ENCODE assay signal across 16 mouse cellular contexts in genomic region chr17:93312640-93313309, GRCm38 (mm10).
A peak's percentile ranks its signal among the peaks of the same experiment; 100 is the strongest.
DNase-seq lines count a peak whose midpoint lies in the region; ATAC-seq lines count a peak whose summit lies in the region.
"Had no signal": no experiment of that assay in that cellular context is flagged by ENCODE, and none has a peak within 500 bp of the region (broad histone marks: within the 10 kb centered on the region; RNA-seq: fewer than 3 reads in every experiment).

No protein-coding gene starts in this region.

- no peaks in the 10 kb centered on the region for H3K9me3 ChIP-seq in midbrain, embryonic 11.5 days (ENCODE audit: control insufficient read depth, low read length)
- no peaks in the 10 kb centered on the region for H3K9me3 ChIP-seq in midbrain, embryonic 10.5 days (replicated peaks)
- H3K9me3 ChIP-seq in forebrain, embryonic 15.5 days: no peaks in the 10 kb centered on the region
- no peaks in the 10 kb centered on the region for H3K9me3 ChIP-seq in hindbrain, embryonic 16.5 days (ENCODE audit: control insufficient read depth, low read length)
- H3K9me3 ChIP-seq in neural tube, embryonic 13.5 days: no peaks in the 10 kb centered on the region
- H3K9me3 ChIP-seq in heart, embryonic 12.5 days (replicated peaks): no peaks in the 10 kb centered on the region

- H3K36me3 ChIP-seq in midbrain, embryonic 11.5 days (ENCODE audit: control insufficient read depth, insufficient read depth, low read length): no peaks in the 10 kb centered on the region
- no peaks in the 10 kb centered on the region for H3K36me3 ChIP-seq in midbrain, embryonic 10.5 days
- no peaks in the 10 kb centered on the region for H3K36me3 ChIP-seq in forebrain, embryonic 15.5 days
- H3K36me3 ChIP-seq in hindbrain, embryonic 16.5 days (ENCODE audit: control insufficient read depth, insufficient read depth, low read length): no peaks in the 10 kb centered on the region
- no peaks in the 10 kb centered on the region for H3K36me3 ChIP-seq in neural tube, embryonic 13.5 days
- no peaks in the 10 kb centered on the region for H3K36me3 ChIP-seq in heart, embryonic 12.5 days

- H3K4me3 ChIP-seq in midbrain, embryonic 11.5 days (ENCODE audit: low read depth, low read length): no peak overlapping the region
- no peak overlapping the region for H3K4me3 ChIP-seq in midbrain, embryonic 10.5 days
- no peak overlapping the region for H3K4me3 ChIP-seq in forebrain, embryonic 15.5 days
- no peak overlapping the region for H3K4me3 ChIP-seq in hindbrain, embryonic 16.5 days (ENCODE audit: low read length)
- H3K4me3 ChIP-seq in neural tube, embryonic 13.5 days: no peak overlapping the region
- no peak overlapping the region for H3K4me3 ChIP-seq in heart, embryonic 12.5 days

- peaks cover 5% of the 10 kb centered on the region; the same call in 1 of the 2 replicates for H3K4me1 ChIP-seq in midbrain, embryonic 11.5 days (ENCODE audit: control insufficient read depth, insufficient read depth, low read length)
- peaks cover 22% of the 10 kb centered on the region for H3K4me1 ChIP-seq in midbrain, embryonic 10.5 days
- H3K4me1 ChIP-seq in forebrain, embryonic 15.5 days: peaks cover 10% of the 10 kb centered on the region; the same call in 1 of the 2 replicates
- peaks cover 6% of the 10 kb centered on the region for H3K4me1 ChIP-seq in hindbrain, embryonic 16.5 days (ENCODE audit: control insufficient read depth, insufficient read depth, low read depth, low read length)
- peaks cover 25% of the 10 kb centered on the region for H3K4me1 ChIP-seq in neural tube, embryonic 13.5 days (replicated peaks)
- H3K4me1 ChIP-seq in heart, embryonic 12.5 days (replicated peaks): no peaks in the 10 kb centered on the region

- no peak overlapping the region for H3K9ac ChIP-seq in midbrain, embryonic 11.5 days (ENCODE audit: low read length)
- no peak overlapping the region for H3K9ac ChIP-seq in forebrain, embryonic 15.5 days (replicated peaks)
- no peak overlapping the region for H3K9ac ChIP-seq in hindbrain, embryonic 16.5 days (ENCODE audit: low read depth, low read length)
- H3K9ac ChIP-seq in neural tube, embryonic 13.5 days: no peak overlapping the region
- H3K9ac ChIP-seq in heart, embryonic 12.5 days: no peak overlapping the region
- H3K9ac ChIP-seq: lung, embryonic 14.5 days had no signal

- peaks cover 5% of the 10 kb centered on the region for H3K27me3 ChIP-seq in midbrain, embryonic 11.5 days (ENCODE audit: control insufficient read depth, insufficient read depth, low read length)
- H3K27me3 ChIP-seq in midbrain, embryonic 10.5 days (ENCODE audit: low read depth, poor library complexity, severe bottlenecking): peaks cover 46% of the 10 kb centered on the region
- H3K27me3 ChIP-seq in forebrain, embryonic 15.5 days: no peaks in the 10 kb centered on the region
- H3K27me3 ChIP-seq in hindbrain, embryonic 16.5 days (replicated peaks; ENCODE audit: control insufficient read depth, insufficient read depth, low read length): no peaks in the 10 kb centered on the region
- peaks cover 17% of the 10 kb centered on the region for H3K27me3 ChIP-seq in neural tube, embryonic 13.5 days
- no peaks in the 10 kb centered on the region for H3K27me3 ChIP-seq in heart, embryonic 12.5 days (replicated peaks)

- peak; percentile 81 for ATAC-seq in midbrain, embryonic 11.5 days (ENCODE audit: low FRiP score)
- ATAC-seq in forebrain, embryonic 15.5 days (replicated peaks): peak; percentile 61
- ATAC-seq in hindbrain, embryonic 16.5 days: peak; percentile 87
- ATAC-seq in neural tube, embryonic 13.5 days (ENCODE audit: low read depth): peak; percentile 79
- ATAC-seq in heart, embryonic 12.5 days (ENCODE audit: insufficient number of reproducible peaks, low FRiP score): no peak
- ATAC-seq: inflammation-experienced regulatory T-cells, adult 6 months had no signal

- DNase-seq in midbrain, embryonic 11.5 days (ENCODE audit: low spot score, missing footprints): peak; percentile 83
- DNase-seq in midbrain, embryonic 10.5 days (ENCODE audit: low spot score): no peak
- DNase-seq in gastrocnemius, adult 18-20 months (ENCODE audit: low spot score): no peak
- DNase-seq: adrenal gland, postnatal 36 days; B cell, adult 2 months; cerebellum, adult 9-11 months; gastrocnemius, postnatal 36 days; heart, postnatal 10 days; lung, embryonic 14.5 days; lung, postnatal 4 days; thymus, adult 2 months had no signal

- H3K4me2 ChIP-seq in midbrain, embryonic 11.5 days: no peak overlapping the region
- no peak overlapping the region for H3K4me2 ChIP-seq in forebrain, embryonic 15.5 days (replicated peaks)
- H3K4me2 ChIP-seq in hindbrain, embryonic 16.5 days (ENCODE audit: low read length): no peak overlapping the region
- H3K4me2 ChIP-seq in neural tube, embryonic 13.5 days: no peak overlapping the region
- no peak overlapping the region for H3K4me2 ChIP-seq in heart, embryonic 12.5 days
- H3K4me2 ChIP-seq: lung, embryonic 14.5 days had no signal

- 54% methylated on average over 3 of the region's 3 CpGs for WGBS in midbrain, embryonic 11.5 days
- WGBS in midbrain, embryonic 10.5 days: 71% methylated on average over 3 of the region's 3 CpGs
- 51% methylated on average over 3 of the region's 3 CpGs for WGBS in forebrain, embryonic 15.5 days
- WGBS in hindbrain, embryonic 16.5 days: 42% methylated on average over 3 of the region's 3 CpGs
- WGBS in neural tube, embryonic 13.5 days: 52% methylated on average over 3 of the region's 3 CpGs
- 64% methylated on average over 3 of the region's 3 CpGs for WGBS in heart, embryonic 12.5 days

- H3K27ac ChIP-seq in midbrain, embryonic 11.5 days (ENCODE audit: low read depth, low read length): peak overlapping the region; percentile 36; the same call in 1 of the 2 replicates
- no peak overlapping the region for H3K27ac ChIP-seq in midbrain, embryonic 10.5 days (replicated peaks)
- no peak overlapping the region for H3K27ac ChIP-seq in forebrain, embryonic 15.5 days (replicated peaks)
- no peak overlapping the region for H3K27ac ChIP-seq in hindbrain, embryonic 16.5 days (ENCODE audit: low read depth, low read length)
- peak overlapping the region; percentile 30; the same call in 1 of the 2 replicates for H3K27ac ChIP-seq in neural tube, embryonic 13.5 days (replicated peaks)
- no peak overlapping the region for H3K27ac ChIP-seq in heart, embryonic 12.5 days (ENCODE audit: poor library complexity, severe bottlenecking)

Comparison
In these comparisons a context has a peak if more than half of its experiments do, and no peak if none do; other contexts are left out.
1. H3K27ac ChIP-seq: peak in midbrain, embryonic 11.5 days (single experiment) and neural tube, embryonic 13.5 days (single experiment); none in midbrain, embryonic 10.5 days (single experiment), forebrain, embryonic 15.5 days (single experiment), hindbrain, embryonic 16.5 days (single experiment) and heart, embryonic 12.5 days (single experiment).